ENCODE assay signal across 13 mouse cellular contexts in genomic region chr8:3187456-3187855, GRCm38 (mm10).
A peak's percentile ranks its signal among the peaks of the same experiment; 100 is the strongest.
DNase-seq lines count a peak whose midpoint lies in the region; ATAC-seq lines count a peak whose summit lies in the region.
"Had no signal": no experiment of that assay in that cellular context is flagged by ENCODE, and none has a peak within 500 bp of the region (broad histone marks: within the 10 kb centered on the region; RNA-seq: fewer than 3 reads in every experiment).

No protein-coding gene starts in this region.

- no peaks in the 10 kb centered on the region for H3K9me3 ChIP-seq in heart, embryonic 11.5 days (replicated peaks; ENCODE audit: control insufficient read depth, low read length)
- no peaks in the 10 kb centered on the region for H3K9me3 ChIP-seq in midbrain, embryonic 15.5 days
- H3K9me3 ChIP-seq: limb, embryonic 13.5 days; megakaryocyte, embryonic 14.5 days had no signal

- no peaks in the 10 kb centered on the region for H3K27me3 ChIP-seq in heart, embryonic 11.5 days (ENCODE audit: control insufficient read depth, insufficient read depth, low read length)
- no peaks in the 10 kb centered on the region for H3K27me3 ChIP-seq in midbrain, embryonic 15.5 days (replicated peaks)
- H3K27me3 ChIP-seq: limb, embryonic 13.5 days; megakaryocyte, embryonic 14.5 days had no signal

- H3K27ac ChIP-seq in heart, embryonic 11.5 days (ENCODE audit: low read depth, low read length), result peak overlapping the region; percentile 70
- H3K27ac ChIP-seq in midbrain, embryonic 15.5 days, result no peak overlapping the region
- H3K27ac ChIP-seq: limb, embryonic 13.5 days had no signal

- no peak overlapping the region for H3K4me2 ChIP-seq in heart, embryonic 11.5 days
- H3K4me2 ChIP-seq in midbrain, embryonic 15.5 days, result no peak overlapping the region
- H3K4me2 ChIP-seq: limb, embryonic 13.5 days had no signal

- 0 out of 2 replicates have a peak, but pooled peaks cover 2% of the 10 kb centered on the region for H3K4me1 ChIP-seq in heart, embryonic 11.5 days (ENCODE audit: control insufficient read depth, insufficient read depth, low read length)
- H3K4me1 ChIP-seq in midbrain, embryonic 15.5 days, result no peaks in the 10 kb centered on the region
- H3K4me1 ChIP-seq: limb, embryonic 13.5 days had no signal

- no peak overlapping the region for H3K4me3 ChIP-seq in heart, embryonic 11.5 days (ENCODE audit: low read depth, low read length)
- H3K4me3 ChIP-seq in midbrain, embryonic 15.5 days, result no peak overlapping the region
- H3K4me3 ChIP-seq: limb, embryonic 13.5 days; megakaryocyte, embryonic 14.5 days had no signal

- peaks cover 16% of the 10 kb centered on the region for H3K36me3 ChIP-seq in heart, embryonic 11.5 days (ENCODE audit: control insufficient read depth, insufficient read depth, low read length)
- peaks cover 45% of the 10 kb centered on the region for H3K36me3 ChIP-seq in midbrain, embryonic 15.5 days (replicated peaks)

- intact Hi-C loops in heart, postnatal 25 days (cut with DNase I), result no loop called here

- ATAC-seq in heart, embryonic 11.5 days (replicated peaks; ENCODE audit: insufficient number of reproducible peaks, low FRiP score, low TSS enrichment), result peak; percentile 73
- ATAC-seq in midbrain, embryonic 15.5 days (replicated peaks), result no peak
- ATAC-seq: forebrain, postnatal 0 days had no signal

- 45% methylated on average over 1 of the region's 1 CpGs for WGBS in heart, embryonic 11.5 days (ENCODE audit: insufficient replicate concordance)
- WGBS in midbrain, embryonic 15.5 days, result 80% methylated on average over 1 of the region's 1 CpGs

- no peak overlapping the region for H3K9ac ChIP-seq in heart, embryonic 11.5 days (ENCODE audit: low read depth, low read length)
- H3K9ac ChIP-seq in midbrain, embryonic 15.5 days, result no peak overlapping the region
- H3K9ac ChIP-seq: forebrain, postnatal 0 days; limb, embryonic 13.5 days had no signal

- DNase-seq in gastrocnemius, adult 8-10 months (ENCODE audit: low spot score in 2 of 2), result peak; percentile 49 to 66
- no peak for DNase-seq in gastrocnemius, postnatal 10 days
- peak; percentile 41 for DNase-seq in brain, adult 2 months (ENCODE audit: low read depth, low spot score)
- DNase-seq in heart, postnatal 25 days (ENCODE audit: low spot score), result peak; percentile 17
- no peak for DNase-seq in spleen, adult 18-20 months
- DNase-seq in frontal cortex, postnatal 36 days (ENCODE audit: low spot score in 2 of 2), result no peak
- DNase-seq: cerebellum, postnatal 36 days; forebrain, postnatal 0 days; kidney, postnatal 10 days had no signal

Comparison
In these comparisons a context has a peak if more than half of its experiments do, and no peak if none do; other contexts are left out.
1. DNase-seq: peak in gastrocnemius, adult 8-10 months (2 of 2), brain, adult 2 months (single experiment) and heart, postnatal 25 days (single experiment); none in gastrocnemius, postnatal 10 days (single experiment), spleen, adult 18-20 months (0 of 2) and frontal cortex, postnatal 36 days (0 of 2).